Comparison of ENCODE assay signal across 29 mouse cellular contexts in genomic region chr2:37763638-37764037, GRCm38 (mm10). TPM values are rescaled to one million over a fixed set of nuclear protein-coding genes. Genes with fewer than 3 reads are reported as not detected.
DNase-seq lines count a peak whose midpoint lies in the region; ATAC-seq and TF ChIP-seq lines count a peak whose summit lies in the region.
"Had no signal": no experiment of that assay in that cellular context is flagged by ENCODE, and none has a peak within 500 bp of the region (broad histone marks: within the 10 kb centered on the region; RNA-seq: fewer than 3 reads in every experiment).

No protein-coding gene starts in this region.

- ATAC-seq in frontal cortex, adult (ENCODE audit: low TSS enrichment): no peak
- ATAC-seq: activated CD4-positive, CD25-positive, alpha-beta regulatory T cell, adult 4 months; forebrain, embryonic 14.5 days; midbrain, embryonic 13.5 days had no signal

- no peak overlapping the region for H3K4me3 ChIP-seq in left cerebral cortex, adult 2 months
- H3K4me3 ChIP-seq in olfactory bulb, adult 2 months (ENCODE audit: insufficient read depth, low read depth, low read length): no peak overlapping the region
- H3K4me3 ChIP-seq: heart, adult 2 months; heart, embryonic 13.5 days; hindbrain, embryonic 13.5 days; limb, embryonic 10.5 days; midbrain, embryonic 13.5 days had no signal

- peak overlapping the region; percentile 63; the same call in 1 of the 2 replicates for H3K27ac ChIP-seq in left cerebral cortex, adult 2 months
- 0 out of 2 replicates have a peak overlapping the region, but pooled peaks have one; percentile 0 for H3K27ac ChIP-seq in olfactory bulb, adult 2 months (ENCODE audit: insufficient read depth, low read depth, low read length)
- H3K27ac ChIP-seq: heart, adult 2 months; heart, embryonic 13.5 days; hindbrain, embryonic 13.5 days; limb, embryonic 10.5 days; midbrain, embryonic 13.5 days had no signal

- TF ChIP-seq CTCF in left cerebral cortex, adult 2 months (IDR thresholded peaks at IDR 0.05): no peak
- TF ChIP-seq CTCF in olfactory bulb, adult 2 months (IDR thresholded peaks at IDR 0.05; ENCODE audit: insufficient read depth, low read depth, low read length): no peak

- intact Hi-C loops in left cerebral cortex, adult 2 months (cut with DNase I): loop anchor here (2.0 kb wide), 1 partner anchor 19 kb away; no protein-coding TSS in a partner anchor
- intact Hi-C loops in left cerebral cortex, postnatal 36 days (cut with DNase I): no loop called here

- no peak for TF ChIP-seq POLR2A in olfactory bulb, adult 2 months (IDR thresholded peaks at IDR 0.05; ENCODE audit: insufficient read depth, low read depth, low read length)

- DNase-seq in left cerebral cortex, adult 2 months (ENCODE audit: extremely low spot score in 1 of 2, low spot score in 2 of 2): no peak
- no peak for DNase-seq in left cerebral cortex, postnatal 36 days (ENCODE audit: low spot score in 2 of 2)
- peak; percentile 35 for DNase-seq in adipocyte (ENCODE audit: low spot score)
- peak; percentile 66 for DNase-seq in embryo, embryonic 10.5 days (ENCODE audit: low spot score)
- no peak for DNase-seq in cerebellum, adult 9-11 months
- DNase-seq: adrenal gland, postnatal 14 days; cerebellum, postnatal 10 days; gastrocnemius, postnatal 25 days; heart, adult 2 months; heart, postnatal 14 days; kidney, adult 9 months; layer of hippocampus, adult 9-11 months; lung, adult 18-20 months; lung, postnatal 10 days; retina, postnatal 1 day; right cerebral cortex, postnatal 25 days; thymus, adult 18-20 months; thymus, postnatal 36 days had no signal

- WGBS in olfactory bulb, adult 2 months: 38% methylated on average over 3 of the region's 3 CpGs

- H3K4me1 ChIP-seq in olfactory bulb, adult 2 months (ENCODE audit: control insufficient read depth, insufficient read depth, low read length): peaks cover 69% of the 10 kb centered on the region

RNA-seq across cellular contexts. Expression of gene Crb2, which starts 12.4 kb away (rescaled TPM):
- total RNA-seq in left cerebral cortex, adult 2 months (2021): 1 to 10 TPM; 2.9 to 4.4 TPM
- total RNA-seq in left cerebral cortex, postnatal 36 days (2021): 1 to 10 TPM; 3.4 to 3.5 TPM
- polyA plus RNA-seq in olfactory bulb, adult 2 months (2012; ENCODE audit: insufficient read depth, insufficient read length, low replicate concordance, missing spikeins): not detected in 2 replicates
- total RNA-seq: gastrocnemius, postnatal 25 days; liver, adult 2 months; megakaryocyte progenitor cell, adult 5-6 weeks had no signal
- polyA plus RNA-seq: G1E had no signal

RNA-seq across cellular contexts. Expression of gene Strbp, which starts 60.0 kb away (rescaled TPM):
- total RNA-seq in left cerebral cortex, adult 2 months (2021): 100 to 1,000 TPM; 292 to 322 TPM
- 100 to 1,000 TPM; 282 to 292 TPM for total RNA-seq in left cerebral cortex, postnatal 36 days (2021)
- polyA plus RNA-seq in olfactory bulb, adult 2 months (2012; ENCODE audit: insufficient read depth, insufficient read length, low replicate concordance, missing spikeins): 256 and 584 TPM in 2 replicates

Comparison
In these comparisons a context has a peak if more than half of its experiments do, and no peak if none do; other contexts are left out.
1. DNase-seq: peak in adipocyte (single experiment) and embryo, embryonic 10.5 days (single experiment); none in left cerebral cortex, adult 2 months (0 of 2), left cerebral cortex, postnatal 36 days (0 of 2) and cerebellum, adult 9-11 months (single experiment).